Mouse (Mus musculus): ENCODE data around the gene Dtnbp1. TPM values are rescaled to one million over a fixed set of nuclear protein-coding genes. Genes with fewer than 3 reads are reported as not detected.

Gene Dtnbp1
- total RNA-seq, 1 experiment from 2014 or later: 26.4 TPM

Other genes starting within 250 kb of the Dtnbp1 start
- gene Gm9817, start 76.5 kb upstream of the Dtnbp1 start, total RNA-seq (2017): not detected in 2 replicates